Mouse (Mus musculus): Measurements from ENCODE around the gene Tmub2. TPM values are rescaled to one million over a fixed set of nuclear protein-coding genes. Genes with fewer than 3 reads are reported as not detected.
A peak's percentile ranks its signal among the peaks of the same experiment; 100 is the strongest.
"Not testable (repeated sequence)": the region's sequence is repeated elsewhere in the genome, so short reads cannot be mapped to it uniquely, and the experiment has no call there.

Tmub2 gene
- total RNA-seq, 2 experiments from 2014 or later = 11.5 to 14.6 TPM

DNA sequence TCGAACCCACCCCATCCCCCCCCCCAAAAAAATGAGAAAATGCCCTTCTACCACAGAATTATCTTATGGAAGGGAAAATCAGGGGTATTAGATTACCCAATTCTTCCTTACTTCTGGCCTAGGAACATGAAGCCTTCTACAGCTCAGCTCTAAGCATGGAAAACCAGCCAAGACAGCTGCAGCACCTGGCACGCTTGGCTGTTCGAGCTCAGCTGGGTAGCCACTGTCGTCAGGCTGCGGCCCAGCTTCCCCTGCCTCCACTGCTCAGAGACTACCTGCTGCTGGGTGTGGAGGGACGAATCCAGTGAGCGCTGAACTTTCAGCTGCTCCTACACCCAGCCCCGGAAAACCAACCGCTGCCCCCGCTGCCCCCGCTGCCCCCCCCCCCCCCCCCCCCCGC, 7.0 kb upstream of the Tmub2 start:
- DNase-seq = peak; percentile 53

GRCm38 (mm10) chr11:102279595-102279994, 5.1 kb upstream of the Tmub2 start:
- peak; percentile 70 for DNase-seq

GRCm38 (mm10) chr11:102280267-102280666, 4.5 kb upstream of the Tmub2 start:
- not testable (repeated sequence) for DNase-seq

DNA sequence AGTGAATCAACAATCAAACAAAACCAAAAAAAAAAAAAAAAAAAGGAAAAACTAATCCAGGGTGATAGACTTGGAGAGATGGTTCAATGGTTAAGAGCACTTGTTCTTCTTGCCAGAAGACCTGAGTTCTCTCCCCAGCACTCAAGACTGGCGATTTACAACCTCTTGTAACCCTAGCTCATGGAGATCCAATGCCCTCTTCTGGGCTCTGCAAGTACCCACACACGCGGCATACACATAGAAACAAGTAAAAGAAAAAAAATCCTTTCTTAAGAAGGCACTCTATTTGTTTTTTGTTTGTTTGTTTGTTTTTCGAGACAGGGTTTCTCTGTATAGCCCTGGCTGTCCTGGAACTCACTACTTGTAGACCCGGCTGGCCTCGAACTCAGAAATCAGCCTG, 809 bp upstream of the Tmub2 start:
- DNase-seq = no peak

GRCm38 (mm10) chr11:102285095-102285834, 534 bp downstream of the Tmub2 start:
- no peak for DNase-seq

- no peak for DNase-seq
Measured at GRCm38 (mm10) chr11:102287485-102287884, 2.8 kb downstream of the Tmub2 start.

GRCm38 (mm10) chr11:102288027-102288804, 3.5 kb downstream of the Tmub2 start:
- DNase-seq = no peak

DNA sequence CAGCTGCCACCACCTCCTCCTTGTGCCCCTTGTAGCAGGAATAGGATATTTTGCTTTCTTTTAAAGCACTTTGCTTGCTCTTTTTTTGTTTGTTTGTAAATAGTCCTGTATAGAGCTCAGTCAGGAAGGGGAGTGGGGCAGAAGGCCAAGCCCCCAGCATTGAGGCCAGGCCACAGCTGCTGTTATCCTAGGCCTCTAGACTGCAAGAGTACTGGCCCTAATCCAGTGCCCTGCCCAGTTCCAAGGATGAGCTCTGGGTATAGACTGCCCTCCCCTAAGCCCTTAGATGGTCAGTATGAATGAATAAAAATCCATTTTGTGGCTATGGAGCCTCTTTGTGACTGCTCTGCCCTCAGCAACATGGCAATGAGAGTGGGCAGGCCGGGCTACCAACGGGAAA, 4.2 kb downstream of the Tmub2 start:
- DNase-seq = no peak

DNA sequence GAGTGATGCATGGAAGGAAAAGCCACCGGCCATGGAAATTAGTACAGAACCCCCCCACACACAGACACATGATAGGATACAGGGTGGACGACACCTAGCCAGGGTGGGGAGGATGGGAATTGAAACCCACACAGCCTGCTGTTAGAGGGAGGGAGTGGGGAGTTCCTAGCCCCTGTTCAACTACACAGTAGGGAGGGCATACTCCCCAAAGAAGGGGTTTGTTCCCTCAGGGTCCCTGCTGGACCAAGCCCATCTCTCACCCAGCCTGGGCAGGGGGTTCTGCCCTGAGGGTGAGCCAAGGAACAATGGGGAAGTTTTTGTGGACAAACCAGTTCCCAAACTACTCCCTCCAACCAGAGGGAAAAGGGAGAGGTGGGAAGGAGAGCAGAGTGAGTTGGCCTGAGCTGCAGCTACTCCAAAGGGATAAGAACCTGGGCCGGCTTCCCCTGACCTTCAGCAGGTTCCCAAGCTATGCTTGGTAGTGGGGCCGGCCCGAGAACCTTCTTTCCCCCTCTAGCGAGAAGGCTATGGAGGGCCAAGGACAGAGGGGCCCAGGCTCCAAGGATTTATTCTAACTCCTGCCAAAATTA, 4.9 kb downstream of the Tmub2 start:
- no peak for DNase-seq

DNA sequence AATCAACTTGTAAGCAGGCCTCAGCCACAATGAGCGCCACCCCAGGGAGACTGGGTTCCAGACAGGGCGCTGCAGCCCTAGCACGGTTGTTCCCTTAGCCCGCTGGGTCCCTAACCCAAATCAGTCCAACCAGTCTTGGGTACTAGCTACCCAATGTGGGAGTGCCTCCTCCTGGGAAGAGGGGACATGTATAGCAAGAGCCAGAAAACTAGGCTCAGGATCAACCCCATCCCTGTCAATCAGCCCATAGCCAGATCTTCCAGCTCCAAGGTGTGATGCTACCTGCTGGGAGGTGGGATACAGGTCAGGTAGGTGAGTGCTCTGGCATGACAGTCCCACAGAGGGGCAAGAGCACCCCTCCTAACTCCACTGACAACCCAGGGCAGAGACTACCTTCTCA, 5.4 kb downstream of the Tmub2 start:
- no peak for DNase-seq

DNA sequence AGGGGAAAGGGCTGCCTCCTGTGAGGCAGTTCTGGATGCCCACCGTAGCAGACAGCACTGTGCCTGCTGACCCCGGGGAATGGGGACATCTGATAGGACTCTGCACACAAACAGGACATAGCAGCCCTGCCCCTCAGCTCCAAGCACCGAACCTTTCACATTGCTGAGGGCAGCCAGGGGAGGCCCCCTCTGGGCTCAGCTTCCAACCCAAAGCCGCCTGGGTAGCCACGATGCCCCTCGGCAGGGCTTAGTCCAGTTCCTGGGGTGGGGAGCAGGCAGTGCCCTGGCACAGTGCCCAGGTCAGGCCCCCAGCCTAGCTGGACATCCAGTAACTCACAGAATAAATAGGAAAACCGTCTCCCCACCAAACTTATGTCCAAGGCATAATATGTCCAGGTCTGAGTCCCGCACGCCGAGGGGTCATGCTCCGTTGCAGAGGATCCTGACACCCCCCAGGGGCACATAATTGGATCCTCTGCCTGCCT, 6.4 kb downstream of the Tmub2 start:
- no peak for DNase-seq

GRCm38 (mm10) chr11:102293971-102294370, 9.2 kb downstream of the Tmub2 start:
- DNase-seq = no peak

- no peak for DNase-seq
Measured at GRCm38 (mm10) chr11:102294416-102294815, 9.7 kb downstream of the Tmub2 start.

GRCm38 (mm10) chr11:102294887-102295597, 10.3 kb downstream of the Tmub2 start:
- DNase-seq = no peak

- DNase-seq = peak; percentile 76
Measured at GRCm38 (mm10) chr11:102295598-102296471, 11.1 kb downstream of the Tmub2 start.

GRCm38 (mm10) chr11:102296491-102297472, 12.1 kb downstream of the Tmub2 start, which contains the start of gene Atxn7l3:
Atxn7l3 (minus strand) TSS chr11:102296631.
- peak; percentile 100 for DNase-seq

DNA sequence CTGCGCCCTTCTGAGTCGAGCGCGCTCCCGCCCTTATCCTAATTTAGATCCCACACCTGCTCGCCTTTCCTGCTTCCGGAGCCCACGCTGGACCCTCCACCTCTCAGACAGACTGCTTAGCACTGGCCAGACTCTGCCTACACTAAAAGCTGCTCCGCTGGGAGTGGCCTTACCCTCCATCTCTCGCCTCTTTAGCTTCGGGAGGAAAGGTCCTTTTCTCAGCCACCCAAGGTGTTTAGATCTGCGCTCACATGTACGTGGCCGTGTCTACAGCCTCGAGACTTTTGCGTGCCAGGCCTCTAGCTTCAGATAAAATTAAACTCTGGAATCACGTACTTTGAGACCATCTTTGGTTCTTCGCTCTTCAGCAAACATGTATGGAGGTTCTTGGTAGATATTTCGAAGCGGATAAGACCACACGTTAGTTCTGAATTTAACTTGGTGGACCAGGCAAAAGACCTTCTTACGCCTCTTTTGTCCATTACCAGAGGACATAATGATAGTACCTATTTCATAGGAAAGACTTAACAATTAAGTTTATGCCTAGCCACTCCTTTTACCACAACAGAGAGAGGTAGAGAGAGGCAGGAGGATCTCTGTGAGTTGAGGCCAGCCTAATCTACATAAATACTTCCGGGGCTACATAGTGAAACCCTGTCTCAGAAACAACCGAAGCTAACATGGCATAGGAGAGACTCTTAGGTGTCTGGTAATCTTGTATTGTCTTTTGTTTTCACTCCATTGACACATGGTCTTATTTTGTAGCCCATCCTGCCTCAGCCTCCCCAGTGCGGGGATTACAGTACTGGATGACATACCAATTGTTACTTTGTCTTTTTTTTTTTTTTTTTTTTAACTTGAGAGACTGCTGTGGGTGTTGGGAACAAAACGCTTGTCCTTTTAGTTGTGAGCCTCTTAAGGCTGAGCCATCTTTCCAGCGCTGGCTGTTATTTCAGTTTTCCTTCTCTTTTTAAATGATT, 13.1 kb downstream of the Tmub2 start:
- DNase-seq = no peak

- no peak for DNase-seq
Measured at GRCm38 (mm10) chr11:102299839-102300238, 15.1 kb downstream of the Tmub2 start.

DNA sequence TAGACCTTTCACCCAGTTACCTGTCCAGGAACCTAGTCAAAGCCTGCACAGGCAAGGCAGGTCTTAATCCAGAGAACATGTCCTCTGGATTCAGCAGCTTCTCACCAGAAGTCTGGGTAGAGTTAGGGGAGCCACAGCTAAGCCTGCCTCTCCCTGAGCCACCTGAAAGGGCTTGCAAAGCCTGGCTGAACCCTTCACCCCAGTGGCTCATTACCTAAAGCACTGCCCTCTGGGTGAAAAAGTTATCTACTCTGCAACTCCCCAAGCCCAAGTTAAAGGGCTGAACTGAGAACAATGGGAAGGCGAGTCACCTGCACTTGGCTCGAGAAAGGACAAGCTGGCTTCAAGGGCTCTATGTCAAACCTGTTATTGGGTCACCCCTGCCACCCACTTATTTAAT, 19.4 kb downstream of the Tmub2 start:
- DNase-seq = no peak

Measured in gastrocnemius, postnatal 25 days (tissue).